Mouse (Mus musculus) heart, adult 2 months (tissue): ENCODE measurements at regions not wholly inside any gene's neighbourhood (a gene's known extent, or its start where the extent isn't known, plus 50 kb on each side); places are given as distances from the start of the nearest gene placed in this dataset.

Source experiments
- CTCF ChIP-seq: fragments of 200-600 bp; IDR thresholded peaks from 2 replicates; pipeline ENCODE4 v1.8.1; 2022; ENCODE audit warnings: antibody characterized with exemption, mild to moderate bottlenecking, moderate library complexity
- POLR2A ChIP-seq: fragments of 200-500 bp; IDR thresholded peaks from 2 replicates; pipeline ENCODE4 v1.6.1; 2011; ENCODE audit warnings: mild to moderate bottlenecking, low read depth, low read length, control low read depth; ENCODE audit not compliant: insufficient read depth

- TF ChIP-seq CTCF (peak; percentile 35), POLR2A (no peak)
Observed at GRCm38 (mm10) chr12:16009822-16010620, 193.3 kb upstream of the Trib2 start.
